Mouse (Mus musculus) midbrain, postnatal 0 days (tissue): ENCODE data around the gene Pheta2. TPM values are rescaled to one million over a fixed set of nuclear protein-coding genes. Genes with fewer than 3 reads are reported as not detected.

ENCODE experiments used
- ATAC-seq: fragments of 200-750 bp; cut with Nextera tagmentation; 2 replicates; pipeline ENCODE4 v1.8.0; 2017; ENCODE audit warnings: moderate number of reproducible peaks, mild to moderate bottlenecking, moderate TSS enrichment, moderate library complexity; ENCODE audit not compliant: low FRiP score
- DNase-seq: peaks from one replicate; pipeline ENCODE4 v3.0.0-alpha.2; 2015; ENCODE audit warnings: low spot score
- H3K27ac ChIP-seq: fragments of 300-500 bp; sonication (generic); 2 replicates; pipeline ENCODE4 v1.5.1; 2014; ENCODE audit warnings: low read depth, mild to moderate bottlenecking, low read length, mixed read lengths
- H3K27me3 ChIP-seq: fragments of 300-500 bp; sonication (generic); 2 replicates; pipeline ENCODE4 v1.6.1; 2014; ENCODE audit warnings: low read length, control low read depth, mixed read lengths; ENCODE audit not compliant: insufficient read depth
- H3K36me3 ChIP-seq: fragments of 300-500 bp; sonication (generic); 2 replicates; pipeline ENCODE4 v1.6.1; 2014; ENCODE audit warnings: low read length, control low read depth, mixed read lengths; ENCODE audit not compliant: insufficient read depth
- H3K4me1 ChIP-seq: fragments of 300-500 bp; sonication (generic); 2 replicates; pipeline ENCODE4 v1.6.1; 2014; ENCODE audit warnings: mild to moderate bottlenecking, control low read depth, antibody characterized with exemption, low read length, mixed read lengths; ENCODE audit not compliant: insufficient read depth
- H3K4me2 ChIP-seq: fragments of 300-500 bp; sonication (generic); 2 replicates; pipeline ENCODE4 v1.6.1; 2014; ENCODE audit warnings: low read depth, mild to moderate bottlenecking, low read length, mixed read lengths; ENCODE audit not compliant: poor library complexity, severe bottlenecking
- H3K4me3 ChIP-seq: fragments of 300-500 bp; sonication (generic); 2 replicates; pipeline ENCODE4 v1.5.1; 2014; ENCODE audit warnings: low read depth, mild to moderate bottlenecking, low read length, moderate library complexity
- H3K9ac ChIP-seq: fragments of 300-500 bp; sonication (generic); replicated peaks from 2 replicates; pipeline ENCODE4 v1.6.1; 2014; ENCODE audit warnings: mild to moderate bottlenecking, low read length, moderate library complexity, mixed read lengths; ENCODE audit not compliant: poor library complexity, severe bottlenecking
- H3K9me3 ChIP-seq: fragments of 300-500 bp; sonication (generic); 2 replicates; pipeline ENCODE4 v1.6.1; 2016; ENCODE audit warnings: low read length, control low read depth
- CTCF ChIP-seq: IDR thresholded peaks from 2 replicates; pipeline ENCODE4 v1.5.1; 2016; ENCODE audit warnings: antibody characterized with exemption, mild to moderate bottlenecking
- WGBS: fragments of 180-500 bp; shearing (Covaris S2); extraction: QIAGEN DNeasy Blood & Tissue Kit; methylation state at CpG from one replicate; pipeline ENCODE4 v1.1.7; 2014; 5-methylcytosine and 5-hydroxymethylcytosine counted together
- polyA plus RNA-seq: library from polyadenylated mRNA; unstranded; fragments of >200 nt; fragmentation: Nextera tagmentation; extraction: Ambion mirVana; gene quantifications from 2 replicates; pipeline ENCODE4 v1.2.1, GENCODE M21; 2015
- total RNA-seq: library from RNA; depleted of rRNA; stranded (reverse); fragments of >200 nt; gene quantifications from 2 replicates; pipeline ENCODE4 v1.2.3, GENCODE M21; 2014

Gene Pheta2
- total and polyA plus RNA-seq, 2 experiments from 2014 or later = 0.88 to 1.5 TPM

DNA sequence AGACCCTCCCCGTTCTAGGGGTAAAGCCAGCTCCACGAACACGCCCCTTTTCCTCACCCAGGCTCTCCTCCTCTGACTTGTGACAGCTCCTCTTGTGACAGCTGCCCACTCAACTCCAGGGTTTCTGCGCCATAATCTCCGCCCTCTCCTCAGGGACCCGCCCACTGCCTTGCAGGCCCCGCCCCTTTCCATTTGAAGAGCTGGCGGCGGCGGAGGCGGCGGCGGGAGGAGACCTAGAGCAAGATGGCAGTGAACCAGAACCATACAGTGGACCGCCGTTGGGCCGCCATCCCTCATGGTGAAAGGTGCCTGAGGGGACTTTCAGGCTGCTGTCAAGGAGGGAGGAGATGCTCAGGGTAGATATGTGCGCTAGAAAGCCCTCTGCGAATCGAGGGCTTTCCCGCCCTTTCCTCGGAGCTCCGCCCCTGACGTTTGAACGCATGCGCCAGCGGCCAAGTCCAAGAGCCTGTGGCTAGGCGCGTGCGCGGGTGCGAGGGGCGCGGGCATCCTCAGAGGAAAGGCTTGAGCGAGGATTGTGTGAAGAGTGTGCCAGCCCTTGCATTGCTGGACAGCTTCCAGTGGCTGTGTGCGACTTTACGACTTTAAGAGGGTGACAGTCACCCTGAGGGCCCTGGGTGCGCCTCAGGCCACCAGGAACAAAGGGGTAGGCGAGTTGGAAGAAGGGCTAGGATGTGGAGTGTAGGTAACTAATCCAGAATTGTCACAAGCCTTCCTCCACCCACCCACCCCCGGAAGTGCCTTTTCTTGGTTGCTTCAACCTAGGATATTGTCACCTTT is 39.8 kb upstream of the Pheta2 start, which contains the start of gene Wbp2nl:
Wbp2nl (plus strand) TSS at position 191 of the 798 bp plus-strand sequence.
- no peak within 1 kb of the TSS for H3K4me2 ChIP-seq
- H3K27ac ChIP-seq = no peak within 1 kb of the TSS
- H3K36me3 ChIP-seq = no peaks in the 10 kb centered on the region
- H3K9ac ChIP-seq = no peak within 1 kb of the TSS
- H3K27me3 ChIP-seq = no peaks in the 10 kb centered on the region
- 65% methylated on average over 39 of the region's 39 CpGs for WGBS
- H3K9me3 ChIP-seq = no peaks in the 10 kb centered on the region
- no peak for TF ChIP-seq CTCF
- ATAC-seq = no peak
- no peak for DNase-seq
- no peak within 1 kb of the TSS for H3K4me3 ChIP-seq
- no peaks in the 10 kb centered on the region for H3K4me1 ChIP-seq

DNA sequence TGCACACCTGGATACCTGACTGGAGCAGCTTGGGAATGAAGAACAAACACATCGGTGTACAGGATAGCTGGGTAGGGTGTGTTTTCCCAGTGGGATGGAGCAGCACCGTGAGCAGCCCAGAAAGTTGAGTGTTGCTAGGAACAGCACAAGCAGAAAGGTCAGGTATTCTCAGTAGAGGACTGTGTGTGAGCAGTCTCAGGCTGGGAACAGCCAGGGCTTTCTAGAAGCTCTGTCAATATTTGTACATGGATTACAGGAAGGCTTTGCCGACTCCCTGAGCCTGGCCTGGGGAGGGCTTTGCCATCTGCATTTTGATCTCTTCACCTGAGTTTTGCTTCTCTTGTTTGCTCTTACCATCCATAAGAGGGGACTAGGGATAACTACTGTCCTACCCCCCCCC is 31.6 kb upstream of the Pheta2 start:
- no peaks in the 10 kb centered on the region for H3K4me1 ChIP-seq
- no peaks in the 10 kb centered on the region for H3K36me3 ChIP-seq
- no peak for TF ChIP-seq CTCF
- no peak overlapping the region for H3K4me2 ChIP-seq
- no peaks in the 10 kb centered on the region for H3K9me3 ChIP-seq
- WGBS = 75% methylated on average over 3 of the region's 3 CpGs
- no peak for ATAC-seq
- H3K27me3 ChIP-seq = no peaks in the 10 kb centered on the region
- no peak overlapping the region for H3K4me3 ChIP-seq
- DNase-seq = no peak
- H3K9ac ChIP-seq = no peak overlapping the region
- H3K27ac ChIP-seq = no peak overlapping the region

DNA sequence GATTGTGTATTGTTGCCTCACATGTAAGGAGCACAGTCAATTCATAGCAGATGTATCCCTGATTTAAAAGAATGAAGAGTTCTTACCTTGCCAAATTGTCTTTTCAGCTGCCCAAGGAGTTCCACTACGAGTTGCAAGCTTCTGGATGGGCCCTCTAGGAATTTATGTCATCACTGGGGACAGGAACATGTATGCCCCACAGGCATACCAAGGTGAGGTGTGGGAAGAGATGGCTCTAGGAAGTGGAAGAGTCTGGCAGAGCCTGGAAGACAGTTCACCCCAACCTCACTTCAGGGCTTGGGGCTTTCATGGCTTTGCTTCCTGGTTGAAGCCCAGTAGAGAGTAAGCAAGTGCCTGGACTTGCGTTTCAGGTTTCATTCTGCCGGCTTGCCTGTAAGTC is 30.3 kb upstream of the Pheta2 start:
- no peaks in the 10 kb centered on the region for H3K27me3 ChIP-seq
- H3K9me3 ChIP-seq = no peaks in the 10 kb centered on the region
- no peak for TF ChIP-seq CTCF
- no peak overlapping the region for H3K9ac ChIP-seq
- ATAC-seq (no peak), DNase-seq (no peak)
- no peaks in the 10 kb centered on the region for H3K4me1 ChIP-seq
- no peak overlapping the region for H3K4me3 ChIP-seq
- WGBS = 81% methylated on average over 3 of the region's 3 CpGs
- no peak overlapping the region for H3K27ac ChIP-seq
- no peaks in the 10 kb centered on the region for H3K36me3 ChIP-seq
- no peak overlapping the region for H3K4me2 ChIP-seq

DNA sequence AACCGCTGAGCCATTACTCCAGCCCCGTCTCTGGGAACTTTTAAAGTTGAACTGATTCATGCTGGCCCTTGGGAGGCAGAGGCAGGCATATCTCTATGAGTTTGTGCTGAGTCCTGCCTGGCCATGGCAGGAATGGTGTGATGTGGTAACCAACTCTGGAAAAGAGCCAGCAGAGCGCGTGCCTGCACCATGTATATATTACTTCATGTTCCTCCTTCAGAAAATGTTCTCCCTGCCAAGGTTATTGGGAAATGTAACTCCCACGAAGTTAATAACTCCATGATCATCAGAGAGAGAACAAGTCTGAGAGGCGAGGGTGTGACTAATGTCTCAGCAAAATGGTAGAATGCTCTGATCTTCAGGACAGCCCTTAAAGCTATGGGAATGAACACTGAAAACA is 20.9 kb upstream of the Pheta2 start:
- no peak for ATAC-seq
- WGBS = 87% methylated on average over 6 of the region's 6 CpGs
- no peak overlapping the region for H3K4me2 ChIP-seq

DNA sequence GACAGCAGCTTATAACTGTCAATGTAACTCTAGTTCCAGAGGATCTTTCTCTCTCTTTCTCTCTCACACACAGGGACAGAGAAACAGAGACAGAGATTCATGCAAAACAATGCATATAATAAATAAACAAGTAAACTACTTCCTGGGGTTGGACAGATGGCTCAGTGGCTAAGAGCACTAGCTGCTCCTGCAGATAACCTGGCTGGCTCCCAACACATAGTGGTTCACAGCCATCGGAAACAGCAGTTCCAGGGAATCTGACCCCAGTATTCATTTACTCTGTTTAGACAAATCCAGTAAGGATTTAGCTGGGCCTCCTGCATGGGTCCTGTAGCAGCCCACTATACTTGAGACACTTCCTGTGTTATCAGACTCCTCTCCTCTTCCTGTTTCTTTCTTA is 19.1 kb upstream of the Pheta2 start:
- no peak for TF ChIP-seq CTCF
- Histone ChIP-seq H3K27me3 (no peaks in the 10 kb centered on the region), H3K9ac (no peak overlapping the region), H3K9me3 (no peaks in the 10 kb centered on the region), H3K4me3 (no peak overlapping the region), H3K36me3 (no peaks in the 10 kb centered on the region), H3K4me1 (no peaks in the 10 kb centered on the region), H3K27ac (no peak overlapping the region), H3K4me2 (no peak overlapping the region)
- ATAC-seq (no peak), DNase-seq (no peak)
- 79% methylated on average over 1 of the region's 1 CpGs for WGBS

More for the DNA sequence above, 20.9 kb upstream of the Pheta2 start:
- no peak for DNase-seq
- H3K27ac ChIP-seq = no peak overlapping the region
- no peaks in the 10 kb centered on the region for H3K4me1 ChIP-seq
- no peak for TF ChIP-seq CTCF
- H3K9me3 ChIP-seq = no peaks in the 10 kb centered on the region
- no peak overlapping the region for H3K9ac ChIP-seq
- no peak overlapping the region for H3K4me3 ChIP-seq
- H3K27me3 ChIP-seq = no peaks in the 10 kb centered on the region
- H3K36me3 ChIP-seq = no peaks in the 10 kb centered on the region

DNA sequence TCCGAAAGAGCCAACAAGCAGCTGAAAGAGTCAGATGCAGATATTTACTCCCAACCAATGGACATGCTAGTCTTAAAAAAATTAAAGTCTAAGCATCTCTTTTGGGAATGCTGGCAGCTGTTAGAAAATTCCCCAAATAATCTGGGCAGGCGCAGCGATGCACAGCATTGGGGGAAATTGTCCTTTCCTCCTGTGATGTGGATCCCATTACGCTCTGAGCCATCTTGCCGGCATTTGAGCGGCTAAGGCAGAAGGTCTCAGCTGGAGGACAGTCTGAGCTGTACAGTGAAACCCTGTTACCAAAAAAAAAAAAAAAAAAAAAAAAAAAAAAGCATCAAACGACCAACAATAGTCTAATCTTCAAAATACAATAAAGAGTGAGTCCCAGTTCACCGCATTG is 16.5 kb upstream of the Pheta2 start:
- Histone ChIP-seq H3K4me2 (no peak overlapping the region), H3K4me3 (no peak overlapping the region), H3K27me3 (no peaks in the 10 kb centered on the region), H3K9ac (no peak overlapping the region), H3K9me3 (no peaks in the 10 kb centered on the region), H3K4me1 (no peaks in the 10 kb centered on the region), H3K27ac (no peak overlapping the region), H3K36me3 (no peaks in the 10 kb centered on the region)
- no peak for ATAC-seq
- WGBS = 74% methylated on average over 8 of the region's 8 CpGs
- no peak for TF ChIP-seq CTCF
- DNase-seq = no peak
